Mouse (Mus musculus) forebrain, embryonic 16.5 days (tissue): ENCODE results near the gene Ptprn2. TPM values are rescaled to one million over a fixed set of nuclear protein-coding genes. Genes with fewer than 3 reads are reported as not detected.
A peak's percentile ranks its signal among the peaks of the same experiment; 100 is the strongest.

Source experiments
- ATAC-seq: fragments of 200-750 bp; cut with Nextera tagmentation; 2 replicates; pipeline ENCODE4 v1.8.0; 2017; ENCODE audit warnings: mild to moderate bottlenecking, moderate library complexity
- H3K27ac ChIP-seq: fragments of 300-500 bp; sonication (generic); 2 replicates; pipeline ENCODE4 v1.5.1; 2014; ENCODE audit warnings: low read length, control low read depth
- H3K27me3 ChIP-seq: fragments of 300-500 bp; sonication (generic); replicated peaks from 2 replicates; pipeline ENCODE4 v1.6.1; 2014; ENCODE audit warnings: low read length; ENCODE audit not compliant: control insufficient read depth, insufficient read depth
- H3K36me3 ChIP-seq: fragments of 300-500 bp; sonication (generic); 2 replicates; pipeline ENCODE4 v1.6.1; 2014; ENCODE audit not compliant: control insufficient read depth, insufficient read depth
- H3K4me1 ChIP-seq: fragments of 300-500 bp; sonication (generic); replicated peaks from 2 replicates; pipeline ENCODE4 v1.6.1; 2014; ENCODE audit warnings: low read length; ENCODE audit not compliant: control insufficient read depth, insufficient read depth
- H3K4me2 ChIP-seq: fragments of 300-500 bp; sonication (generic); 2 replicates; pipeline ENCODE4 v1.6.1; 2014; ENCODE audit warnings: mild to moderate bottlenecking, low read length, control low read depth
- H3K4me3 ChIP-seq: fragments of 300-500 bp; sonication (generic); replicated peaks from 2 replicates; pipeline ENCODE4 v1.5.1; 2014; ENCODE audit warnings: mild to moderate bottlenecking, low read length, control low read depth
- H3K9ac ChIP-seq: fragments of 300-500 bp; sonication (generic); replicated peaks from 2 replicates; pipeline ENCODE4 v1.6.1; 2014; ENCODE audit warnings: low read depth, low read length, control low read depth
- H3K9me3 ChIP-seq: fragments of 300-500 bp; sonication (generic); 2 replicates; pipeline ENCODE4 v1.6.1; 2016; ENCODE audit warnings: low read length; ENCODE audit not compliant: control insufficient read depth
- WGBS: fragments of 180-500 bp; shearing (Covaris S2); extraction: QIAGEN DNeasy Blood & Tissue Kit; methylation state at CpG from one replicate; pipeline ENCODE4 v1.1.7; 2014; 5-methylcytosine and 5-hydroxymethylcytosine counted together
- polyA plus RNA-seq: library from polyadenylated mRNA; unstranded; fragments of >200 nt; fragmentation: Nextera tagmentation; extraction: Ambion mirVana; gene quantifications from 2 replicates; pipeline ENCODE4 v1.2.1, GENCODE M21; 2015

The Ptprn2 gene
- polyA plus RNA-seq, 1 experiment from 2014 or later: 11.5 TPM

- Histone ChIP-seq H3K27me3 (no peaks in the 10 kb centered on the region), H3K9ac (no peak overlapping the region), H3K4me2 (no peak overlapping the region), H3K36me3 (no peaks in the 10 kb centered on the region), H3K9me3 (no peaks in the 10 kb centered on the region), H3K27ac (no peak overlapping the region), H3K4me3 (no peak overlapping the region), H3K4me1 (peaks cover 53% of the 10 kb centered on the region)
- ATAC-seq: 0 out of 2 replicates have a peak, but pooled peaks have one; percentile 20
- WGBS: 46% methylated on average over 5 of the region's 5 CpGs
These were observed 715.1 kb downstream of the Ptprn2 start for GRCm38 (mm10) chr12:117200590-117200989.

GRCm38 (mm10) chr12:117203506-117203905 is 718.0 kb downstream of the Ptprn2 start:
- no peak for ATAC-seq
- WGBS: 19% methylated on average over 7 of the region's 7 CpGs
- no peaks in the 10 kb centered on the region for H3K27me3 ChIP-seq
- peaks cover 32% of the 10 kb centered on the region for H3K4me1 ChIP-seq
- H3K4me3 ChIP-seq: no peak overlapping the region
- H3K9ac ChIP-seq: no peak overlapping the region
- H3K36me3 ChIP-seq: no peaks in the 10 kb centered on the region
- peak overlapping the region; percentile 2; the same call in 1 of the 2 replicates for H3K27ac ChIP-seq
- no peaks in the 10 kb centered on the region for H3K9me3 ChIP-seq
- H3K4me2 ChIP-seq: no peak overlapping the region

- Histone ChIP-seq H3K27ac (no peak overlapping the region), H3K4me3 (no peak overlapping the region), H3K4me2 (no peak overlapping the region), H3K36me3 (no peaks in the 10 kb centered on the region), H3K4me1 (peaks cover 18% of the 10 kb centered on the region), H3K27me3 (no peaks in the 10 kb centered on the region), H3K9me3 (no peaks in the 10 kb centered on the region), H3K9ac (no peak overlapping the region)
- no peak for ATAC-seq
These were observed 719.4 kb downstream of the Ptprn2 start for GRCm38 (mm10) chr12:117204905-117205304.

GRCm38 (mm10) chr12:117207421-117208120 is 722.1 kb downstream of the Ptprn2 start:
- H3K27ac ChIP-seq: no peak overlapping the region
- peaks cover 7% of the 10 kb centered on the region for H3K4me1 ChIP-seq
- no peak overlapping the region for H3K4me2 ChIP-seq
- no peak overlapping the region for H3K9ac ChIP-seq
- no peak overlapping the region for H3K4me3 ChIP-seq
- 58% methylated on average over 4 of the region's 4 CpGs for WGBS
- ATAC-seq: no peak
- no peaks in the 10 kb centered on the region for H3K36me3 ChIP-seq
- no peaks in the 10 kb centered on the region for H3K27me3 ChIP-seq
- no peaks in the 10 kb centered on the region for H3K9me3 ChIP-seq

GRCm38 (mm10) chr12:117210467-117210866 is 724.9 kb downstream of the Ptprn2 start:
- H3K4me1 ChIP-seq: peaks cover 8% of the 10 kb centered on the region
- H3K27me3 ChIP-seq: no peaks in the 10 kb centered on the region
- no peak overlapping the region for H3K4me2 ChIP-seq
- no peak overlapping the region for H3K4me3 ChIP-seq
- no peaks in the 10 kb centered on the region for H3K9me3 ChIP-seq
- ATAC-seq: no peak
- H3K36me3 ChIP-seq: no peaks in the 10 kb centered on the region
- H3K9ac ChIP-seq: no peak overlapping the region
- WGBS: 91% methylated on average over 4 of the region's 4 CpGs
- no peak overlapping the region for H3K27ac ChIP-seq

- 72% methylated on average over 1 of the region's 1 CpGs for WGBS
- H3K27ac ChIP-seq: no peak overlapping the region
- no peak for ATAC-seq
These were observed 728.0 kb downstream of the Ptprn2 start for GRCm38 (mm10) chr12:117213531-117213930.

GRCm38 (mm10) chr12:117214272-117214671 is 728.8 kb downstream of the Ptprn2 start:
- no peak for ATAC-seq

More at GRCm38 (mm10) chr12:117213531-117213930, 728.0 kb downstream of the Ptprn2 start:
- Histone ChIP-seq H3K9ac (no peak overlapping the region), H3K36me3 (no peaks in the 10 kb centered on the region), H3K4me3 (no peak overlapping the region), H3K9me3 (no peaks in the 10 kb centered on the region), H3K27me3 (no peaks in the 10 kb centered on the region), H3K4me1 (peaks cover 8% of the 10 kb centered on the region), H3K4me2 (no peak overlapping the region)

GRCm38 (mm10) chr12:117214919-117215318 is 729.4 kb downstream of the Ptprn2 start:
- Histone ChIP-seq H3K4me3 (no peak overlapping the region), H3K27ac (no peak overlapping the region), H3K4me2 (no peak overlapping the region), H3K9me3 (no peaks in the 10 kb centered on the region), H3K27me3 (no peaks in the 10 kb centered on the region), H3K36me3 (no peaks in the 10 kb centered on the region), H3K4me1 (peaks cover 8% of the 10 kb centered on the region), H3K9ac (no peak overlapping the region)
- ATAC-seq: peak; percentile 77
- WGBS: 45% methylated on average over 5 of the region's 5 CpGs

More at GRCm38 (mm10) chr12:117214272-117214671, 728.8 kb downstream of the Ptprn2 start:
- Histone ChIP-seq H3K9ac (no peak overlapping the region), H3K36me3 (no peaks in the 10 kb centered on the region), H3K27me3 (no peaks in the 10 kb centered on the region), H3K4me2 (no peak overlapping the region), H3K4me3 (no peak overlapping the region), H3K9me3 (no peaks in the 10 kb centered on the region), H3K4me1 (peaks cover 8% of the 10 kb centered on the region), H3K27ac (no peak overlapping the region)
- WGBS: 46% methylated on average over 4 of the region's 4 CpGs

- no peak overlapping the region for H3K27ac ChIP-seq
- no peaks in the 10 kb centered on the region for H3K9me3 ChIP-seq
- no peaks in the 10 kb centered on the region for H3K36me3 ChIP-seq
- H3K27me3 ChIP-seq: no peaks in the 10 kb centered on the region
- H3K4me1 ChIP-seq: no peaks in the 10 kb centered on the region
- no peak overlapping the region for H3K4me2 ChIP-seq
- ATAC-seq: no peak
- no peak overlapping the region for H3K4me3 ChIP-seq
- 70% methylated on average over 4 of the region's 4 CpGs for WGBS
- no peak overlapping the region for H3K9ac ChIP-seq
These were observed 736.4 kb downstream of the Ptprn2 start for GRCm38 (mm10) chr12:117221909-117222308.
